Mouse (Mus musculus): Measurements from ENCODE around the gene Lat2. TPM values are rescaled to one million over a fixed set of nuclear protein-coding genes. Genes with fewer than 3 reads are reported as not detected.
A peak's percentile ranks its signal among the peaks of the same experiment; 100 is the strongest.

Gene Lat2
- total and polyA plus RNA-seq, 2 experiments = 1.0 to 1.4 TPM

DNA sequence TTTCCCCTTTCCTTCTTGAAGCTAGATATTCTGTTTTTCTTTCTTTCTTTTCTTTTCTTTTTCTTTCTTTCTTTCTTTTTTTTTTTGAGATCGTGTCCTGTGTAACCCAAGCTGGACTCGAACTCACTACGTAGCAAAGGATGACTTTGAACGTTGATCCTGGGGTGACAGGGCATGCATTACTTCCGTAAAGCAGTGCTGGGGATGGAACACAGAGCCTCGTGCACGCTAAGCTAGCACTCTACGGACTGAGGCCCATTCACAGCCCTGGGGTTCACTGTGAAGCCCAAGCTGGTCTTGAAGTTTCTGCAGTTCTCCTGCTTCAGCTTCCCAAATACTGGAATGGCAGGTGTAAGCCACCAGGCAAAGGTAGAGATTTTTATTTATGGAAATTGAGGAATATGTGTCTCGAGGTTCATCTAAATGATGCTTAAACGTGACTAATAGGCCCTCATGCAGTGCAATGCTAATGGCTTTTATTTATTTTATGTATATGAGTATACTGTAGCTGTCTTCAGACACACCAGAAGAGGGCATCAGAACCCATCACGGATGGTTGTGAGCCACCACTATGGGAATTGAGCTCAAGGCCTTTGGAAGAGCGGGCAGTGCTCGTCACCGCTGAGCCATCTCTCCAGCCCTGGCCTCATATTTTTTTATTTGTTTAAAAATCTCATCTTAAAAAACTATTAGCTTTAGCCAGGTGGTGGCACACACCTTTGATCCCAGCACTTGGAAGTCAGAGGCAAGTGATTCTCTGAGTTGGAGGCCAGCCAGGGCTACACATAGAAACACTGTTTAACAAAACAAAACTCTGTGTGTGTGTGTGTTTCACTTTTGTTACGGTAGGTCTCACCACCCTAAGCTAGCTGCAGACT is 31.6 kb downstream of the Lat2 start:
- H3K4me3 ChIP-seq (ENCODE audit: insufficient read depth, low read depth, low read length) = peak overlapping the region; percentile 69
- TF ChIP-seq CTCF (IDR thresholded peaks at IDR 0.05; ENCODE audit: low read depth, low read length) (no peak), POLR2A (IDR thresholded peaks at IDR 0.05; ENCODE audit: extremely low read depth, insufficient read depth, low read length) (no peak)
- no peaks in the 10 kb centered on the region for H3K36me3 ChIP-seq (ENCODE audit: control insufficient read depth, insufficient read depth, low read length)
- no peaks in the 10 kb centered on the region; the same call in 1 of the 2 replicates for H3K79me2 ChIP-seq (ENCODE audit: control insufficient read depth, insufficient read depth, low read length)
- H3K4me1 ChIP-seq (ENCODE audit: control insufficient read depth, insufficient read depth, low read length) = peaks cover 2% of the 10 kb centered on the region
- peak overlapping the region; percentile 77 for H3K9ac ChIP-seq (ENCODE audit: low read depth, low read length)
- peak; percentile 60 for DNase-seq (ENCODE audit: extremely low read depth, low read depth, low spot score)
- WGBS = 13% methylated on average over 15 of the region's 15 CpGs
- H3K27ac ChIP-seq (replicated peaks; ENCODE audit: insufficient read depth, low read depth, low read length) = no peak overlapping the region
- no peaks in the 10 kb centered on the region for H3K27me3 ChIP-seq (ENCODE audit: control insufficient read depth, insufficient read depth, low read length)

DNA sequence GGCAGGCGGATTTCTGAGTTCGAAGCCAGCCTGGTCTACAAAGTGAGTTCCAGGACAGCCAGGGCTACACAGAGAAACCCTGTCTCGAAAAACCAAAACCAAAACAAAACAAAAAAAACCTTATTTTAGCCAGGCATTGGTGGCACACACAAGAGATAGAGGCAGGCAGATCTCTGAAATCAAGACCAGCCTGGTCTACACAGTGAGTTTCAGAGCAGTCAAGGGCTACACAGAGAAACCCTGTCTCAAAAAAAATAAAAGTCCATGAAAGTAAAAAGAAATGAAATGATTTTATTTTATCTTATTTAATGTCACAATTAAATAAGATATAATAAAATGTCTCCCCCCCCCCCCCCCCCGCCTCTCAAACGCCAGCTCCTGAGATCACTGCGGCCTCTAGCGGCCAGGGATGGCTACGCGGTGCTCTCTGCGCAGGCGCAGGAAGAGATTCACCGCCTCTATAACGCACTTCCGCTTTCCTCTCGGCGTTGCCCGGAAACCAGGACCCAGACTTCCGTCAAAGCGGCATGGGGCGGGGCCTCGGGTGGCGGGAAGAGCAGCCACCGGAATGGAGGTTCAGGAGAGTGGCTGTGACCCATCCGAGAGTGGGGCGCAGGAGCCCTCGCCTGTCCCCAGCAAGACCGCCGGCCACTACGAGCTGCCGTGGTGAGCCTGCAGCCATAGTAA is 32.5 kb downstream of the Lat2 start:
- Histone ChIP-seq H3K79me2 (ENCODE audit: control insufficient read depth, insufficient read depth, low read length) (no peaks in the 10 kb centered on the region; the same call in 1 of the 2 replicates), H3K9ac (ENCODE audit: low read depth, low read length) (peak overlapping the region; percentile 77), H3K36me3 (ENCODE audit: control insufficient read depth, insufficient read depth, low read length) (no peaks in the 10 kb centered on the region), H3K4me1 (ENCODE audit: control insufficient read depth, insufficient read depth, low read length) (peaks cover 2% of the 10 kb centered on the region), H3K27ac (replicated peaks; ENCODE audit: insufficient read depth, low read depth, low read length) (no peak overlapping the region), H3K4me3 (ENCODE audit: insufficient read depth, low read depth, low read length) (peak overlapping the region; percentile 69), H3K27me3 (ENCODE audit: control insufficient read depth, insufficient read depth, low read length) (no peaks in the 10 kb centered on the region)
- 7% methylated on average over 30 of the region's 30 CpGs for WGBS
- DNase-seq (ENCODE audit: extremely low read depth, low read depth, low spot score) = peak; percentile 82
- TF ChIP-seq POLR2A (IDR thresholded peaks at IDR 0.05; ENCODE audit: extremely low read depth, insufficient read depth, low read length) (0 out of 2 replicates have a peak, but pooled peaks have one; percentile 34), CTCF (IDR thresholded peaks at IDR 0.05; ENCODE audit: low read depth, low read length) (peak; percentile 83)

GRCm38 (mm10) chr5:134581146-134581545 is 33.7 kb downstream of the Lat2 start, which contains the start of gene Rfc2:
Rfc2 (plus strand) TSS chr5:134581366.
- Histone ChIP-seq H3K9ac (ENCODE audit: low read depth, low read length) (no peak within 1 kb of the TSS), H3K27ac (replicated peaks; ENCODE audit: insufficient read depth, low read depth, low read length) (no peak within 1 kb of the TSS), H3K27me3 (ENCODE audit: control insufficient read depth, insufficient read depth, low read length) (no peaks in the 10 kb centered on the region), H3K4me3 (ENCODE audit: insufficient read depth, low read depth, low read length) (no peak within 1 kb of the TSS), H3K36me3 (ENCODE audit: control insufficient read depth, insufficient read depth, low read length) (no peaks in the 10 kb centered on the region), H3K79me2 (ENCODE audit: control insufficient read depth, insufficient read depth, low read length) (no peaks in the 10 kb centered on the region; the same call in 1 of the 2 replicates), H3K4me1 (ENCODE audit: control insufficient read depth, insufficient read depth, low read length) (peaks cover 2% of the 10 kb centered on the region)
- DNase-seq (ENCODE audit: extremely low read depth, low read depth, low spot score) = no peak
- no peak for TF ChIP-seq POLR2A (IDR thresholded peaks at IDR 0.05; ENCODE audit: extremely low read depth, insufficient read depth, low read length)
- no peak for TF ChIP-seq CTCF (IDR thresholded peaks at IDR 0.05; ENCODE audit: low read depth, low read length)
- WGBS = 86% methylated on average over 5 of the region's 5 CpGs

DNA sequence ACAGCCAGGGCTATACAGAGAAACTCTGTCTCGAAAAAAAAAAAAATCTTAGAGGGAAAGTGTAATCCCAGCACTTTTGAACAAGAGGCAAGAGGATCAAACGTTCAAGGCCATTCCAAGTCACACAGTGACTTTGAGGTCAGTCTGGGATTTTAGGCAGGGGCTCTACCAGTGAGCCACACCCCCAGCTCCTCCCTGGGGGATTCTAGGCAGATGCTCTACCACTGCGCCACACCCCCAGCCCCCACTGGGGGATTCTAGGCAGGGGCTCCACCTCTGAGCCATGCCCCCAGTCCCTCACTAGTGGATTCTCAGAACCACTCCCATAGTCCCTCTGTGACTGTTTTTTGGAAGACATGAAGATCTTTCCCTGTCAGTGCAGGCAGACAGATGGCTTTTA is 35.7 kb downstream of the Lat2 start:
- WGBS = 66% methylated on average over 3 of the region's 3 CpGs
- DNase-seq (ENCODE audit: extremely low read depth, low read depth, low spot score) = no peak
- H3K27ac ChIP-seq (replicated peaks; ENCODE audit: insufficient read depth, low read depth, low read length) = no peak overlapping the region
- H3K36me3 ChIP-seq (ENCODE audit: control insufficient read depth, insufficient read depth, low read length) = no peaks in the 10 kb centered on the region
- no peaks in the 10 kb centered on the region; the same call in 1 of the 2 replicates for H3K79me2 ChIP-seq (ENCODE audit: control insufficient read depth, insufficient read depth, low read length)
- TF ChIP-seq POLR2A (IDR thresholded peaks at IDR 0.05; ENCODE audit: extremely low read depth, insufficient read depth, low read length) (no peak), CTCF (IDR thresholded peaks at IDR 0.05; ENCODE audit: low read depth, low read length) (no peak)
- H3K27me3 ChIP-seq (ENCODE audit: control insufficient read depth, insufficient read depth, low read length) = no peaks in the 10 kb centered on the region
- H3K4me3 ChIP-seq (ENCODE audit: insufficient read depth, low read depth, low read length) = no peak overlapping the region
- no peak overlapping the region for H3K9ac ChIP-seq (ENCODE audit: low read depth, low read length)
- H3K4me1 ChIP-seq (ENCODE audit: control insufficient read depth, insufficient read depth, low read length) = peaks cover 2% of the 10 kb centered on the region

GRCm38 (mm10) chr5:134577534-134577933 is 37.3 kb downstream of the Lat2 start:
- no peak for DNase-seq (ENCODE audit: extremely low read depth, low read depth, low spot score)
- H3K27ac ChIP-seq (replicated peaks; ENCODE audit: insufficient read depth, low read depth, low read length) = no peak overlapping the region
- H3K4me1 ChIP-seq (ENCODE audit: control insufficient read depth, insufficient read depth, low read length) = no peaks in the 10 kb centered on the region
- WGBS = 91% methylated on average over 7 of the region's 7 CpGs
- H3K36me3 ChIP-seq (ENCODE audit: control insufficient read depth, insufficient read depth, low read length) = no peaks in the 10 kb centered on the region
- no peak overlapping the region for H3K9ac ChIP-seq (ENCODE audit: low read depth, low read length)
- no peaks in the 10 kb centered on the region for H3K79me2 ChIP-seq (ENCODE audit: control insufficient read depth, insufficient read depth, low read length)
- no peaks in the 10 kb centered on the region for H3K27me3 ChIP-seq (ENCODE audit: control insufficient read depth, insufficient read depth, low read length)
- TF ChIP-seq POLR2A (IDR thresholded peaks at IDR 0.05; ENCODE audit: extremely low read depth, insufficient read depth, low read length) (no peak), CTCF (IDR thresholded peaks at IDR 0.05; ENCODE audit: low read depth, low read length) (no peak)
- no peak overlapping the region for H3K4me3 ChIP-seq (ENCODE audit: insufficient read depth, low read depth, low read length)
